Mouse (Mus musculus) small intestine, adult 2 months (tissue): Measurements from ENCODE around the gene Bckdha.

ENCODE experiments used
- CTCF ChIP-seq: fragments of 200-500 bp; IDR thresholded peaks from 2 replicates; pipeline ENCODE4 v1.5.1; 2012; ENCODE audit warnings: low read depth, mild to moderate bottlenecking, control low read depth, inconsistent platforms, low read length, moderate library complexity, mixed read lengths; ENCODE audit not compliant: insufficient replicate concordance, insufficient read length; ENCODE audit errors: extremely low read depth
- POLR2A ChIP-seq: fragments of 200-500 bp; IDR thresholded peaks from 2 replicates; pipeline ENCODE4 v1.6.1; 2012; ENCODE audit warnings: low read depth, mild to moderate bottlenecking, control low read depth, inconsistent platforms, low read length, moderate library complexity

GRCm38 (mm10) chr7:25669158-25669557, 10.4 kb upstream of the Bckdha start:
- TF ChIP-seq POLR2A: no peak
- no peak for TF ChIP-seq CTCF
